Mouse (Mus musculus) midbrain, embryonic 14.5 days (tissue): ENCODE data around the gene Tmem44. TPM values are rescaled to one million over a fixed set of nuclear protein-coding genes. Genes with fewer than 3 reads are reported as not detected.

Experiments
- ATAC-seq: fragments of 200-750 bp; cut with Nextera tagmentation; 2 replicates; pipeline ENCODE4 v1.8.0; 2017; ENCODE audit warnings: moderate number of reproducible peaks, moderate library complexity; ENCODE audit not compliant: low FRiP score, low TSS enrichment
- DNase-seq: peaks from one replicate; pipeline ENCODE4 v3.0.0-alpha.2; 2015
- H3K27ac ChIP-seq: fragments of 300-500 bp; sonication (generic); replicated peaks from 2 replicates; pipeline ENCODE4 v1.5.1; 2014; ENCODE audit warnings: mild to moderate bottlenecking, low read depth, low read length, moderate library complexity
- H3K27me3 ChIP-seq: fragments of 300-500 bp; sonication (generic); 2 replicates; pipeline ENCODE4 v1.6.1; 2014; ENCODE audit warnings: low read length, control low read depth, mixed read lengths; ENCODE audit not compliant: control insufficient read depth, insufficient read depth
- H3K36me3 ChIP-seq: fragments of 300-500 bp; sonication (generic); 2 replicates; pipeline ENCODE4 v1.6.1; 2014; ENCODE audit warnings: low read length, control low read depth; ENCODE audit not compliant: control insufficient read depth, insufficient read depth
- H3K4me1 ChIP-seq: fragments of 300-500 bp; sonication (generic); 2 replicates; pipeline ENCODE4 v1.6.1; 2014; ENCODE audit warnings: mild to moderate bottlenecking, antibody characterized with exemption, low read length, control low read depth; ENCODE audit not compliant: control insufficient read depth, insufficient read depth
- H3K4me2 ChIP-seq: fragments of 300-500 bp; sonication (generic); 2 replicates; pipeline ENCODE4 v1.6.1; 2014; ENCODE audit warnings: mild to moderate bottlenecking, low read length, moderate library complexity
- H3K4me3 ChIP-seq: fragments of 300-500 bp; sonication (generic); replicated peaks from 2 replicates; pipeline ENCODE4 v1.5.1; 2014; ENCODE audit warnings: low read depth, low read length
- H3K9ac ChIP-seq: fragments of 300-500 bp; sonication (generic); replicated peaks from 2 replicates; pipeline ENCODE4 v1.6.1; 2014; ENCODE audit warnings: mild to moderate bottlenecking, low read length, moderate library complexity
- H3K9me3 ChIP-seq: fragments of 300-500 bp; sonication (generic); 2 replicates; pipeline ENCODE4 v1.6.1; 2016; ENCODE audit warnings: low read length, control low read depth, mixed read lengths; ENCODE audit not compliant: control insufficient read depth
- WGBS: fragments of 180-500 bp; shearing (Covaris S2); extraction: QIAGEN DNeasy Blood & Tissue Kit; methylation state at CpG from one replicate; pipeline ENCODE4 v1.1.7; 2014; 5-methylcytosine and 5-hydroxymethylcytosine counted together
- polyA plus RNA-seq: library from polyadenylated mRNA; unstranded; fragments of >200 nt; fragmentation: Nextera tagmentation; extraction: Ambion mirVana; gene quantifications from 2 replicates; pipeline ENCODE4 v1.2.1, GENCODE M21; 2014

The Tmem44 gene
- polyA plus RNA-seq, 1 experiment from 2014 or later: 76.3 TPM

- ATAC-seq: no peak
- Histone ChIP-seq H3K9me3 (peaks cover 7% of the 10 kb centered on the region), H3K36me3 (peaks cover 82% of the 10 kb centered on the region), H3K4me2 (no peak overlapping the region), H3K27me3 (no peaks in the 10 kb centered on the region), H3K4me1 (no peaks in the 10 kb centered on the region), H3K27ac (no peak overlapping the region), H3K9ac (no peak overlapping the region), H3K4me3 (no peak overlapping the region)
- 95% methylated on average over 4 of the region's 4 CpGs for WGBS
- no peak for DNase-seq
Observed at GRCm38 (mm10) chr16:30560601-30561000, 10.0 kb upstream of the Tmem44 start.

GRCm38 (mm10) chr16:30559312-30559992, 8.8 kb upstream of the Tmem44 start:
- no peak for ATAC-seq
- peaks cover 15% of the 10 kb centered on the region for H3K9me3 ChIP-seq
- 97% methylated on average over 5 of the region's 5 CpGs for WGBS
- H3K36me3 ChIP-seq: peaks cover 70% of the 10 kb centered on the region
- H3K9ac ChIP-seq: no peak overlapping the region
- no peak overlapping the region for H3K4me3 ChIP-seq
- no peaks in the 10 kb centered on the region for H3K4me1 ChIP-seq
- no peak overlapping the region for H3K27ac ChIP-seq
- H3K4me2 ChIP-seq: no peak overlapping the region
- DNase-seq: no peak
- H3K27me3 ChIP-seq: no peaks in the 10 kb centered on the region

GRCm38 (mm10) chr16:30554109-30554508, 3.5 kb upstream of the Tmem44 start:
- H3K36me3 ChIP-seq: peaks cover 17% of the 10 kb centered on the region
- peaks cover 8% of the 10 kb centered on the region for H3K4me1 ChIP-seq
- no peaks in the 10 kb centered on the region for H3K27me3 ChIP-seq
- H3K27ac ChIP-seq: no peak overlapping the region
- no peak for DNase-seq
- peaks cover 15% of the 10 kb centered on the region for H3K9me3 ChIP-seq
- no peak overlapping the region for H3K9ac ChIP-seq
- WGBS: 96% methylated on average over 8 of the region's 8 CpGs
- no peak overlapping the region for H3K4me2 ChIP-seq
- no peak overlapping the region for H3K4me3 ChIP-seq
- no peak for ATAC-seq

- ATAC-seq: no peak; the same call in 1 of the 2 replicates
- Histone ChIP-seq H3K36me3 (peaks cover 6% of the 10 kb centered on the region), H3K27ac (peak overlapping the region; percentile 41; the same call in 1 of the 2 replicates), H3K4me2 (no peak overlapping the region), H3K4me3 (no peak overlapping the region), H3K4me1 (peaks cover 19% of the 10 kb centered on the region), H3K27me3 (no peaks in the 10 kb centered on the region), H3K9me3 (peaks cover 15% of the 10 kb centered on the region), H3K9ac (no peak overlapping the region)
- DNase-seq: peak; percentile 79
- WGBS: 25% methylated on average over 11 of the region's 11 CpGs
Observed at GRCm38 (mm10) chr16:30552621-30553338, 2.1 kb upstream of the Tmem44 start.

- H3K9ac ChIP-seq: peak overlapping the region; percentile 97
- under 1% methylated on average over 63 of the region's 63 CpGs for WGBS
Observed at GRCm38 (mm10) chr16:30549966-30550747, 485 bp downstream of the Tmem44 start.

GRCm38 (mm10) chr16:30549516-30549915, 1.1 kb downstream of the Tmem44 start:
- H3K27me3 ChIP-seq: no peaks in the 10 kb centered on the region
- WGBS: 79% methylated on average over 7 of the region's 7 CpGs
- H3K4me1 ChIP-seq: peaks cover 19% of the 10 kb centered on the region
- H3K9ac ChIP-seq: peak overlapping the region; percentile 97
- peak overlapping the region; percentile 89 for H3K27ac ChIP-seq
- ATAC-seq (no peak), DNase-seq (no peak)
- peaks cover 26% of the 10 kb centered on the region for H3K36me3 ChIP-seq
- peak overlapping the region; percentile 59 for H3K4me2 ChIP-seq
- no peaks in the 10 kb centered on the region for H3K9me3 ChIP-seq
- peak overlapping the region; percentile 86 for H3K4me3 ChIP-seq

More at GRCm38 (mm10) chr16:30549966-30550747, 485 bp downstream of the Tmem44 start:
- H3K4me2 ChIP-seq: peak overlapping the region; percentile 59
- peak overlapping the region; percentile 86 for H3K4me3 ChIP-seq
- H3K27ac ChIP-seq: peak overlapping the region; percentile 89
- H3K27me3 ChIP-seq: no peaks in the 10 kb centered on the region
- peaks cover 3% of the 10 kb centered on the region; the same call in 1 of the 2 replicates for H3K9me3 ChIP-seq
- DNase-seq: peak; percentile 91
- peak; percentile 92 for ATAC-seq
- H3K36me3 ChIP-seq: peaks cover 20% of the 10 kb centered on the region
- peaks cover 19% of the 10 kb centered on the region for H3K4me1 ChIP-seq

- H3K4me3 ChIP-seq: peak overlapping the region; percentile 86; the same call in 1 of the 2 replicates
- 93% methylated on average over 5 of the region's 5 CpGs for WGBS
Observed at GRCm38 (mm10) chr16:30548291-30548690, 2.4 kb downstream of the Tmem44 start.

GRCm38 (mm10) chr16:30544693-30545092, 5.9 kb downstream of the Tmem44 start:
- 90% methylated on average over 4 of the region's 4 CpGs for WGBS

More at GRCm38 (mm10) chr16:30548291-30548690, 2.4 kb downstream of the Tmem44 start:
- H3K4me2 ChIP-seq: peak overlapping the region; percentile 59
- no peak for DNase-seq
- no peak for ATAC-seq
- no peak overlapping the region for H3K27ac ChIP-seq
- H3K36me3 ChIP-seq: peaks cover 33% of the 10 kb centered on the region
- peaks cover 19% of the 10 kb centered on the region for H3K4me1 ChIP-seq
- no peaks in the 10 kb centered on the region for H3K9me3 ChIP-seq
- peak overlapping the region; percentile 97; the same call in 1 of the 2 replicates for H3K9ac ChIP-seq
- no peaks in the 10 kb centered on the region for H3K27me3 ChIP-seq

More at GRCm38 (mm10) chr16:30544693-30545092, 5.9 kb downstream of the Tmem44 start:
- Histone ChIP-seq H3K9ac (no peak overlapping the region), H3K4me2 (no peak overlapping the region), H3K9me3 (no peaks in the 10 kb centered on the region), H3K27me3 (no peaks in the 10 kb centered on the region), H3K4me3 (no peak overlapping the region), H3K4me1 (peaks cover 17% of the 10 kb centered on the region), H3K36me3 (peaks cover 53% of the 10 kb centered on the region), H3K27ac (no peak overlapping the region)
- DNase-seq (no peak), ATAC-seq (no peak)
